Mouse (Mus musculus) liver, embryonic 14 days (tissue): Measurements from ENCODE around the gene Methig1. TPM values are rescaled to one million over a fixed set of nuclear protein-coding genes. Genes with fewer than 3 reads are reported as not detected.

Experiments
- polyA plus RNA-seq: library from polyadenylated mRNA; depleted of rRNA; stranded (reverse); fragments of >200 nt; gene quantifications from 2 replicates; pipeline ENCODE4 v1.2.3, GENCODE M21; 2012; rRNA removed

The Methig1 gene
- 0.01 and 0.03 TPM in 2 replicates for polyA plus RNA-seq

DNA sequence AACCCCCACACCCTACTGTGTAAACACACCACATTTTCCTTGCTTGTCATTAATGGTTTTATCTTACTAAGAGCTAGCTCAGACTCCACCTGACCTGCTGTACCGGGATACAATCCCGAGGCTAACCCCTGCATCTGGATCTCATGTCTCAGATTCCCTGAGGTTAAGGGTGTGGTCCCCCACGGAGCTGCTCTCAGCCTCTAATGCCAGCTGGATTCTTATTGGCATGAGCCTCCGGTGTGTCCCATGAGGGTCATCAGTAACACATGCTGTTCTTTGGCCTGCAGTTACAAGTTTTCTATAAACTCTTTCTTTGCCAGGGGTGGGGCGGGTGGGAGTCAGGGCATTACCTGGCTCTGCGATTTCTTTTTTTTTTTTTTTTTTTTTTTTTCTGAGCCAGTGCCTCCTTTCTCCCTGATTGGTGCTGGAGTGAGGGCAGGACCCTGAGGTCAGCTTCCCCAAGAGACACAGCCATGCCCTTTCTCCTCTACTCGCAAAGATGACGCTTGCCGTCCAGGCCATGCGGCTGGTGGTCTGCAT is at the start of gene Methig1, which contains the start of gene Mettl7a2:
Gene Methig1 (plus strand): TSS at position 439 of the 540 bp plus-strand sequence.
Gene Mettl7a2 (plus strand): TSS at position 490 of the 540 bp plus-strand sequence.

DNA sequence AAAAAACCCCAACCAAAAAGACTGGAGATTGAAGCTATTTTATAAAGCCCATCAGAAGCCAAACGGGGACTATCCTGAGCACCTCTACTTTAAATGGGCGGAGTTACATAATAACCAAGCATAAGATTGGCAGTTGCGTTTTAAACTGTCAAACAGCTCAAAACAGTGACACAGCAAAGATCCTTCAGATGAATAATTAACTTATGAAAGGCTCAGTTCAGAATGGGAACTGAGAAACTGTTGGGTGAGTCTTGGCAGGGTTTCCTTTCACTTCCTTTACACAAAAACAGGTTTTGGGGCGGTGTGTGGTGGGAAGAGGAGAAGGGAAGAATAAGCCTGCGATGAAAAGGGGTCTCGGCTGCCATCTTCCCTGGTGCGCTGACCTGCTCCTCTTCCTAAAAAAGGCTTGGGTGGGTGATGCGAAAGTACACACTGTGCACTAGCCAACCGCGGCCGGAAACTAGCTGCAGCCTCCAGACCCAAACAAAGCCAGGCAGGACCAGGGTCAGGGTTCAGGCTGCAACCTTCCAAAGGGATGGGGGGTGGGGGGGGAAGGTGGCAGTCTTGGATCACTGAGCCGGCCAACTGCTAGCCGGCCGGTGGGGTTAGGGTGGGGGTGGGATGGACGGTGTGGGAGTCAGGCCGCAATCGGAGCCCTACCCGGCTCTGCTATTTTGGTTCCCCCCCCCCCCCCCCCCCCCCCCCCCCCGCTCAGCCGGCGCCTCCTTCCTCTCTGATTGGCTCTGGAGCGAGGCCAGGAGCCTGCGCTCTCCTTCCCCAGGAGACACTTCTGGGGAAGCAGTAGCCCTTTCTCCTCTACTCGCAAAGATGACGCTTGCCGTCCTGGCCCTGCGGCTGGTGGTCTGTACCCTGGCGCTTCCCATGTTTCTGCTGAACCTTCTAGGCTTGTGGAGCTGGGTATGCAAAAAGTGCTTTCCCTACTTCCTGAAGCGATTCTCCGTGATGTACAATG is 48.6 kb upstream of the Methig1 start, which contains the start of gene Mettl7a1:
Gene Mettl7a1 (plus strand): TSS at position 122 of the 973 bp plus-strand sequence.

DNA sequence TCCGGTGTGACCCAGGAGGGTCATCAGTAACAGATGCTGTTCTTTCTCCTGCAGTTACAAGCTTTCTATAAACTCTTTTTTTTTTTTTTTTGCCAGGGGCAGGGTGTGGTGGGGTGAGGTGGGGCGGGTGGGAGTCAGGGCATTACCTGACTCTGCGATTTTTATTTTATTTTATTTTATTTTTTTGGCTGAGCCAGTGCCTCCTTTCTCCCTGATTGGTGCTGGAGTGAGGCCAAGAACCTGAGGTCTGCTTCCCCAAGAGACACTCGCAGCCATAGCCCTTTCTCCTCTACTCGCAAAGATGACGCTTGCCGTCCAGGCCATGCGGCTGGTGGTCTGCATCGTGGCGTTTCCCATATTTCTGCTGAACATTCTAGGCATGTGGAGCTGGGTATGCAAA is 18.3 kb upstream of the Methig1 start, which contains the start of gene Mettl7a3:
Gene Mettl7a3 (plus strand): TSS at position 301 of the 400 bp plus-strand sequence.

DNA sequence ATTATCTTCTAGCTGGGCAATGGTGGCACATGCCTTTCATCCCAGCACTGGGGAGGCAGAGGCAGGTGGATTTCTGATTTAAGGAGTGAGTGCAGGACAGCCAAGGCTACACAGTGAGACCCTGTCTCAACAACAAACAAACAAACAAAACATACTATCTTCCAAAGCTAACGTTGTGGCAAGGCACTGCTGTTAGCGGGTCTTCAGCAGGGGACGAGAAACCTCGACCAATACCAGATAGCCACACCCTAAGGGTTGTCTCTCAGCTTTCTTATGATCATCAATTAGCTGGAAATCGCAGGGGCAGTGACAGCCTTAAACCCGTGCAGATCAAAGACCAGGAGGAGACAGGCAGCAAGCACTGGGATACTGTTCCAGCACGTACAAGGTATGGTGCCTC is 11.3 kb downstream of the Methig1 start, which contains the start of gene Higd1c:
Gene Higd1c (plus strand): TSS at position 301 of the 400 bp plus-strand sequence.

GRCm38 (mm10) chr15:100421758-100422197 is 68.8 kb downstream of the Methig1 start, which contains the start of gene Gm5475:
Gene Gm5475, plus strand, starts transcription at chr15:100422147.

DNA sequence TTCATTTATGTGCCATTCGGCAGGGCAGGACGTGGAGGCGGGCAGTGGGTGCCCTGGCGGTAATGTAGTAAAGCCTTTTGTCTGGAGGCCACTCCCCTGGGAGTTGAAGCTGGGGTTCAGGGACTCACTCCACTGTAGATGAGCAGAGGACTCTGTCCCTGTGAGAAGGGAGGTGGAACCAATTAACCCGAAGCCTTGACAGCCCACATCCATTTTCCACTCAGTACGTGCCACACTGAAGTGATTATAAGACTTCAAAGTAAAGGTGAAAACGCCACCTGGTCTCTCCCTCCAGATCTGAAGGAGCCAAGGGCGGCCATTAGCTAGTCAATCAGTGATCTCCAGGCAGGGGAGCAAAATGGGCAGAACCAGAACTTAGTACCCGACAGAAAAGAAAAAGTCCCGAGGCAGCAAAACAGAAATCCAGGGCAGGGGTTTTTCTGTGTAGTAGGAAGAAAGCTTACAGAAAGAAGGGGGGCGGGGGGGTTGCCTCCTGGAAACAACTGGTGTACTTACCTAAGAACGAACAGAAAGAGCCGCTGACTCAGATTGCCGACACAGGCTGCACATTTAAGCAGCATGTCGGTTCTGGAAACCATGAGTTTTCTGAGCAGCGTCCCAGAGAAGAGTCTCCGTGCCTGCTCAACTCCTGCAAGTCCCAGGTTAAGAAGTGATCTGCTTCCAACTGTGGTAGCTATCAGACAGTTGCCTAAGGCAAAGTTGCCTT is 71.6 kb downstream of the Methig1 start, which contains the start of gene Slc11a2:
Gene Slc11a2 (minus strand): TSS at position 677 of the 727 bp plus-strand sequence.

Other genes starting within 250 kb of the Methig1 start
- gene Atf1, start 125.3 kb upstream of the Methig1 start, polyA plus RNA-seq: 27.3 and 35.6 TPM in 2 replicates
- not detected in 2 replicates for gene Tmprss12, start 72.3 kb upstream of the Methig1 start, polyA plus RNA-seq
- 24.3 and 26.2 TPM in 2 replicates for gene Mettl7a1, start 49.0 kb upstream of the Methig1 start, polyA plus RNA-seq
- not detected in 2 replicates for gene Mettl7a3, start 18.2 kb upstream of the Methig1 start, polyA plus RNA-seq
- gene Mettl7a2, start 51 bp downstream of the Methig1 start, polyA plus RNA-seq: 0.02 TPM in 1 of 2 replicates, not detected in the other
- not detected in 2 replicates for gene Higd1c, start 11.4 kb downstream of the Methig1 start, polyA plus RNA-seq
- 0.02 TPM in 1 of 2 replicates, not detected in the other for gene Gm5475, start 69.0 kb downstream of the Methig1 start, polyA plus RNA-seq
- gene Slc11a2, start 71.9 kb downstream of the Methig1 start, polyA plus RNA-seq: 30.0 and 37.1 TPM in 2 replicates
- gene Letmd1, start 115.9 kb downstream of the Methig1 start, polyA plus RNA-seq: 13.9 and 15.9 TPM in 2 replicates
- 0.51 and 0.55 TPM in 2 replicates for gene Csrnp2, start 142.3 kb downstream of the Methig1 start, polyA plus RNA-seq
- gene Tfcp2, start 198.9 kb downstream of the Methig1 start, polyA plus RNA-seq: 2.3 and 2.6 TPM in 2 replicates
- gene Pou6f1, start 246.8 kb downstream of the Methig1 start, polyA plus RNA-seq: 0.33 and 0.37 TPM in 2 replicates